Mouse (Mus musculus): ENCODE data around the gene Hspb11.

- TF ChIP-seq CTCF (IDR thresholded peaks at IDR 0.05; ENCODE audit: borderline replicate concordance, insufficient read depth, low read depth, low read length) = no peak
- no peak for TF ChIP-seq POLR2A (IDR thresholded peaks at IDR 0.05; ENCODE audit: borderline replicate concordance, insufficient read depth, low read length)
These were observed 7.4 kb upstream of the Hspb11 start for GRCm38 (mm10) chr4:107246040-107246439.

Data from cerebellum, adult 2 months (tissue).